Mouse (Mus musculus): ENCODE data around the gene Smok3c. TPM values are rescaled to one million over a fixed set of nuclear protein-coding genes. Genes with fewer than 3 reads are reported as not detected.
A peak's percentile ranks its signal among the peaks of the same experiment; 100 is the strongest.
"Not testable (repeated sequence)": the region's sequence is repeated elsewhere in the genome, so short reads cannot be mapped to it uniquely, and the experiment has no call there.

Smok3c gene
- polyA plus RNA-seq (2017; shearing (Covaris generic)), result not detected

GRCm38 (mm10) chr5:138052894-138053293 is at the start of gene Smok3c:
Gene Smok3c (plus strand): TSS chr5:138053194.
- ATAC-seq, result not testable (repeated sequence)

DNA sequence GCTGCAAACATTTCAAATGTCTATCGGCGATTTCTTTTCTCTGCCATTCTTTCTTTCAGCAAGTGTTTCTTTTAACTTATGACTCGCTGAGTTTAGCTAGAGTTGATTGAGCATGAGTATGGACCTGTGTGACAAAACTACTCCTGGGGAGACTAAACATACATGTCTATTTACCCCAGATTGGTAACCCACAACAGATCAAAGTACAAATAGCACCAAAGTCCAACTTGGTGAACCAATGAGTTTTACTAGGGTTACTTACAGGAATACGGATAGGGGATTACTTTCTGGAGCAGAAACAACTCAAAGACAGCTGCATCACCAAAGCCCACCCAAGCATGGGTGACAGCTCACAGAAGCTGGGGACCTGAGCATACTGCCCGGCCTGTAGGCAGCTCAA is 43.6 kb upstream of the Smok3c start:
- ATAC-seq, result no peak

DNA sequence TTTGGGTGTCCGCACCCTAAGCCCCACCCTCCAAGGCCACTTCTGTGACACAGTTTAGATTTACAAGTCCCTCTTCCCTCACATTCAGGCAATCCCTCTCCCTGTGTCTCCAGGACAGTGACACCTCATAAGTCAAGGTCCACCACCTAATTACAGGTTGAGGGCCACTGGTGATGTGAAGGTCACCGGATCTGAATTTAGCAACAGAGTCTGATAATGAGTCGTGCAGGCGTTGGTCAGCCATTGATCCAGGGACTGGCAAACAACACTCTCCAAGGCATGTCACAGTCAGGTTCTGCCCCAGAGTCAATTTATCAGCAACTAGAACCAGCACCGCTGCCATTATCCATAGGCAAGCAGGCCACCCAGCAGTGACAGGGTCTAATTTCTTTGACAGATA is 40.6 kb upstream of the Smok3c start:
- no peak for ATAC-seq

DNA sequence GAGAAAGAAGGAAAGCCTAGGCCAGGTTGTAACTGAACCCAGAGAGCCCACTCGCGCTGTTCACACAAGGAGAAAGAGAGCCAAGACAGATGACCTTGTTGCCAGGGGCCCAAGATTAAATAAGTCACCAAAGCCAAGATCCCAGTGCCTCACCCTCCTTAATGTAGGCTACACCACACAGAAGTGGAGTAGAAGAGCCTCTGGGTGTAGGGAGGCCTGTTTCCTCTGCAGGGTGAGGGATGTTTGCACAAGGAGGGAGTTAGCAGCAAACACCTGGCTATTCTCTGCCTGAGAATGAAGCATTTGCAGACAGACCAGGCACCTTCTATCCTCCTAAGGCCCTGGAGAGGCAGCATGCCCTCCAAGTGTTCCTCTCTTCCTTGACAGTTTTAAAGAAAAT is 36.5 kb upstream of the Smok3c start:
- ATAC-seq, result no peak

DNA sequence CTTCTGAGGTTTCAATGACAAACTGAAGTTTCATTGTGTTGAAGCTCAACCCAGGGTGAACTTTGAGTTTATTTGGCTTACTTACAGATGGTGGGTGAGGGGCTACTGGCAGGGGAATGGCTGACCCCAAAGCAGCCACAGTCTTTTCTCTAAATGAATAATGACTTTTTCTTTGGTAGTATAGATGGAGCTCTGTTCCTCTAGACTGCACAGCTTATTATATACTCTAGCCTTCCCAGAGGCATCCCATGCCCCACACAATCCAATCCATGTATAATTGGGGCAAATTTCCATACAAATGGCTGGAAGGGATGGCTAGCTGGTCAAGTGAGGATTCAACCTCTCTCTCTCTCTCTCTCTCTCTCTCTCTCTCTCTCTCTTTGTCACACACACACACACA is 36.0 kb upstream of the Smok3c start:
- ATAC-seq, result no peak

DNA sequence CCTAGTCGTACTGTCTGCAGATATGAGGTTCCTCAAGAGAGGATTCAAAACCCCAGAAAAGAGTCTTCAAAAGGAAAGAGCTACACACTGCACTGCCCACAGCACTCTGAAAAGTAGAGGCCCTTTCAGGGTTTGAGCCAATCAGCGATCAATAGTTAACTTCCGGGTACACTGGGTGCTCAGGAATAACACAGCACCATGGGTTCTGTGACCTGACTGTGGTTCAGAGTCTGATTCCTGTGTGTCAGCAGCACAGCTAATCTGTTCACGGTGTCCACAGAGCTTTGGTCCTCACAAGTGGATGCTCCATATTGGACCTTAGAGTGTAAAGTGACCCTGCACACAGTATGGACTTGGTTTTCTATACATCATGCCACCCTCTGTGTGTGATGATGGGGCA is 33.4 kb upstream of the Smok3c start:
- ATAC-seq, result not testable (repeated sequence)

DNA sequence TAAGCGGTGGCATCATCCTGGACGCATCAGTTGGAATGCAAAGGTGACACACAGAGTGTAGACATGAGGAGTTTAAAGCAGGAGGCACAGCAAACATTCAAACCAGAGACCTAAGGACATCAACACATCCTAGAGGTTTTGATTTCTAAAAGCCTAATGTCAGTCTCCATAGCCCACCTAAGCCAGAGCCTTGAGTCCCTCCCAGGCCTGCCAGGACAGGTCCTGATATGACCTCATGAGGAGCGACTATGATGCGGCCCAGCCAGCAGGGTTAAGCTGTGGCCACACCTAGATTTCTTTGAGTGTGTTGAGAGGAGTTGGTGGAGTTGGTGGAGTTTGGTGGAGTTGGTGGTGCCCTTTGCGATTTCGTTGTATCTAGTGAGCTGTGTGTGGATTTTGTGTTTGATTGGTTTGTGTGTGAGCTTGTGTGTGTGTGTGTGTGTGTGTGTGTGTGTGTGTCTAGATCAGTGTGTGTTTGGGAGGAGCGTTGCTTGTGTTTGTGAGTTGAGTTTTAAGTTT is 32.0 kb upstream of the Smok3c start, which contains the start of the genes Smok3a and Smok3b:
Gene Smok3a, plus strand, starts transcription at position 301 of the 519 bp plus-strand sequence.
Gene Smok3b, plus strand, starts transcription at position 469 of the 519 bp plus-strand sequence.
- ATAC-seq, result not testable (repeated sequence)

GRCm38 (mm10) chr5:138073803-138074202 is 20.8 kb downstream of the Smok3c start:
- ATAC-seq, result no peak

GRCm38 (mm10) chr5:138075684-138076083 is 22.7 kb downstream of the Smok3c start:
- no peak for ATAC-seq

DNA sequence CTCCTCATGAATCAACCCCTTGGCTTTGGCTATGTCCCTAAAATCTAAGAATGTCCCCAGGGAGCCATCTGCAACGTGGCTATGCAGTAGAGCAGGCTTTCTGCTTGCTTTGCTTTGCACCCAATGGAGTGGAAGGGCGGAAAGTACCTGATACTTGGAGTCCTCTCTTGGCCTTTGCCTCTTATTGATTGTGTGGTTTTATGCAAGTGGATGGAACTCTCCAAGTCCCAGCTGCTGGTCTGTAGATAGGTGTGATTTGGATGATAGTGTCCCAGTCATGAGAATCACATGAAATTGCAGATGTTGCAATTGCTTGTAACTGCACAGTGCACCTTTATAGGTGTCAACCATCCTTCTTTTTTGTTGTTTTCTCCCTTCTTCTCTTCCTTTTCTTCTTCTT is 23.2 kb downstream of the Smok3c start:
- no peak for ATAC-seq

- no peak for ATAC-seq
These were observed 27.5 kb downstream of the Smok3c start for GRCm38 (mm10) chr5:138080456-138080855.

- no peak for ATAC-seq
These were observed 28.5 kb downstream of the Smok3c start for GRCm38 (mm10) chr5:138081446-138081845.

DNA sequence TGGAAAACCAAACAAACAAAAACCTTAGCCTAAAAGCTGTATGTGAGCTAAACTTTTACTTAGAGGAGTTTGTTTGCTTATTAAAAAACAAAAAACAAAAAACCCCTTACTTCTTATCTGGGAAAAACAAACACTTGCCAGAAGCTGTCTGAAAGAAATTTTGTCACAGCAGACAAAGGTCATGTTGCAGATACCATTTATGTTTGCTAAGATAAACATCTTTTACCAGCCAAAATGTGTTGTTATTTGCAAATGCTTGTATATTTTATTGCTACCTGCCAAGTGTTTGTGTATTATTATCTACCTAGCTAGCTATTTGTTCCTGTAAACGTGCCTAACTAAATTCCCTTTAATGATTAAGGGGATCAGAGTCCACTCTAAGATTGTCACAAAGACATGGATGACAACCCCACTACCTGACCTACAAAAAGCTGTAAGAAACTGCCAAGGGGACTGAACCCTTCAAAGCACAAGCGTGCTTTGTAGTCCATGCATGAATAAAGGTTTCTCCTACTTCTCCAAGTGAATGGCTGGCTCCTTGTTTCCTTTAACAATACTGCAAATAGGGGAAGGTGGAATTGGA is 30.4 kb downstream of the Smok3c start:
- ATAC-seq, result no peak

DNA sequence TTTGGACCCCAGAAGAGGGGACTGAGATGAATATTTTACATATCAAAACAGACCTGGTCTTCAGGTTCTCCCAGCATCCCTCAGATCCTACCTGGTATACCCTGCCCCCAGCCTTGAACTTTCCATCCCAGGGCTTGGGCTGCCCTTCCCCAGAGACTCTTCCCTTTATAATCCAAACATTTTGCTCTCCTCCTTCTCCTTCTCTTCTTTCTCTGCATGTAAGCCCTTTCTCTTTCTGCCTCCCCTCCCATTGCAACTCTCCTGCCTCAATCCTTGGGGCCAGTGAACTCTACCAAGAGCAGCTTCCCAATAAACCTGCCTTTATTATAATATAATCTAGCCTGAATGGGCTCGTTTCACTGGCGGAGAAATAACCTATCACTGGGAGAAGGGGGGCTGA is 30.9 kb downstream of the Smok3c start:
- ATAC-seq, result no peak

DNA sequence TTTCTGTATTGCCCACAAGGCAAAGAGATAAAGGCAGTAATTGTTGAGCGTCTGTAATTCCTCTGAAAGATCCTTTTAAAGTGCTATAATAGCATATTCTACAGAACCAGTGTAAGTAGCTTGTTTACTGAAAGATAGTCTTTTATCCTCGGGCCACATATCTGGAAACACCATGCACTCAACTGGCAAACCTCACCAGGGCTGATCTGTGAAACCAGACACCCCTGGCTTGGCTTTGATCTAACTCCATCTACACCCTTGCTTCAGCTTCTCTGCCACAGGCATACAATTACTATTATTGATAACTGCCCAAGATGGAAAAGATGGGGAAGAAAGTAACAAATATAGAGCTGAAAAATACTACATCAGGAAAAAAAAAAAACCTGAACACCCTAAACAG is 31.5 kb downstream of the Smok3c start:
- no peak for ATAC-seq

- peak; percentile 100 for ATAC-seq
These were observed 32.0 kb downstream of the Smok3c start, which contains the start of gene Zkscan1 for GRCm38 (mm10) chr5:138084996-138085395. Gene Zkscan1 (plus strand): TSS chr5:138085084.

- peak; percentile 47 for ATAC-seq
These were observed 32.5 kb downstream of the Smok3c start for GRCm38 (mm10) chr5:138085421-138085911.

DNA sequence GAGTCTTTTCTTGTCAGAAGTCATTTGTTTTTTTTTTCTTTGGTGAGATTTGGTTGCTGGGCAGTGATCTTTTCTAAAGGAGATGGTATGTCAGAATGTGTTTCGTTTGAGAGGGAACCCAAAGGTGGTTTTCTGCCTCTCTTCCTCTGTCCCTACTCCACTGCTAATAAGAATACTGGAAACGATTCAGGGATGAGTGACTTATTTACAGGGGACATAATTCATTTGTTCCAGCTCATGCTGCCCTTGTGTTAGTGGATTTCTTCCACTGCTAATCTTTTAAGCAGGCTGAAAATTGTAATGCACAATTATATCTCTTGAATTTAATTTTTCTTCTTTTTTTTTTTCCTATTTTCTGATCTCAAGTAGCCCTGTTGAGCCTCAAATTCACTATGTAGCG is 33.8 kb downstream of the Smok3c start:
- no peak for ATAC-seq

GRCm38 (mm10) chr5:138088366-138088765 is 35.4 kb downstream of the Smok3c start:
- no peak for ATAC-seq

- ATAC-seq, result no peak
These were observed 36.1 kb downstream of the Smok3c start for GRCm38 (mm10) chr5:138089108-138089551.

DNA sequence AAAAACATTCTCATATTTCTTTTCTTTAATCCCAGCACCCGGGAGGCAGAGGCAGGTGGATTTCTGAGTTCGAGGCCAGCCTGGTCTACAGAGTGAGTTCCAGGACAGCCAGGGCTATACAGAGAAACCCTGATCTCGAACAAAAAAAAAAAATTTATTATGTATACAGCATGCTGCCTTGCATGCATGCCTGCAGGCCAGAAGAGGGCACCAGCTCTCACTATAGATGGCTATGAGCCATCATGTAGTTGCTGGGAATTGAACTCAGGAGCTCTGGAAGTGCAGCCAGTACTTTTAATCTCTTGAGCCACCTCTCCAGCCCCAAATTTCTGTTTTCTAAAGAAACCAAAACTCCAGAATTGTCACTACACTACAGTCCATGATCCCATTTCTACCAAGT is 37.3 kb downstream of the Smok3c start:
- ATAC-seq, result no peak

GRCm38 (mm10) chr5:138090737-138091136 is 37.7 kb downstream of the Smok3c start:
- ATAC-seq, result no peak

- no peak for ATAC-seq
These were observed 39.8 kb downstream of the Smok3c start for GRCm38 (mm10) chr5:138092771-138093170.

- ATAC-seq, result no peak
These were observed 41.5 kb downstream of the Smok3c start for GRCm38 (mm10) chr5:138094474-138094873.
